Mouse (Mus musculus) E14TG2a.4 (cell line): ENCODE results near the gene Dnah2.

Experiments used
- CTCF ChIP-seq: conservative IDR thresholded peaks from 2 replicates; pipeline ENCODE4 v1.5.1; 2014; ENCODE audit warnings: low read length
- POU5F1 ChIP-seq: IDR thresholded peaks from 2 replicates; pipeline ENCODE4 v1.6.1; 2014; ENCODE audit warnings: low read length, borderline replicate concordance

- TF ChIP-seq CTCF, result no peak
- no peak for TF ChIP-seq POU5F1
Observed at GRCm38 (mm10) chr11:69532480-69533150, 16.3 kb downstream of the Dnah2 start.
